In genomic region chr16:10867904-10868440, GRCm38 (mm10) we compare ENCODE assay signal across 10 mouse cellular contexts. TPM values are rescaled to one million over a fixed set of nuclear protein-coding genes. Genes with fewer than 3 reads are reported as not detected.
A peak's percentile ranks its signal among the peaks of the same experiment; 100 is the strongest.
DNase-seq lines count a peak whose midpoint lies in the region; ATAC-seq and TF ChIP-seq lines count a peak whose summit lies in the region.
"Had no signal": no experiment of that assay in that cellular context is flagged by ENCODE, and none has a peak within 500 bp of the region (broad histone marks: within the 10 kb centered on the region; RNA-seq: fewer than 3 reads in every experiment).

No protein-coding gene starts in this region.

- H3K9ac ChIP-seq in kidney, postnatal 0 days (ENCODE audit: low read depth, low read length) = no peak overlapping the region
- H3K9ac ChIP-seq: heart, embryonic 15.5 days had no signal

- no peaks in the 10 kb centered on the region for H3K27me3 ChIP-seq in kidney, postnatal 0 days (ENCODE audit: insufficient read depth, low read length)
- H3K27me3 ChIP-seq: Patski had no signal

- no peak overlapping the region for H3K4me3 ChIP-seq in cortical plate, adult 2 months (ENCODE audit: insufficient read depth, low read length)
- no peak overlapping the region for H3K4me3 ChIP-seq in kidney, postnatal 0 days (replicated peaks; ENCODE audit: low read depth, low read length)
- H3K4me3 ChIP-seq: heart, embryonic 15.5 days had no signal

- H3K9me3 ChIP-seq in kidney, postnatal 0 days (replicated peaks; ENCODE audit: low read length) = no peaks in the 10 kb centered on the region
- H3K9me3 ChIP-seq: heart, embryonic 15.5 days had no signal

- DNase-seq in cerebellum, adult 11 months = peak; percentile 67
- no peak for DNase-seq in cerebellum, adult 11-12 months
- DNase-seq in ovary, postnatal 36 days (ENCODE audit: low spot score) = peak; percentile 63
- DNase-seq in ovary, postnatal 10 days (ENCODE audit: low spot score) = no peak
- peak; percentile 49 for DNase-seq in kidney, postnatal 0 days (ENCODE audit: low spot score)
- peak; percentile 65 for DNase-seq in lung, postnatal 10 days
- peak; percentile 65 to 79 for DNase-seq in spleen, postnatal 10 days (ENCODE audit: low spot score in 2 of 2)

- TF ChIP-seq POLR2A in cortical plate, adult 2 months (IDR thresholded peaks at IDR 0.05; ENCODE audit: extremely low read depth, insufficient read depth, low read length) = no peak

- H3K36me3 ChIP-seq in kidney, postnatal 0 days (ENCODE audit: insufficient read depth, low read length) = no peaks in the 10 kb centered on the region
- H3K36me3 ChIP-seq: heart, embryonic 15.5 days had no signal

- no peak for ATAC-seq in kidney, postnatal 0 days (replicated peaks; ENCODE audit: low FRiP score, low read depth)
- ATAC-seq: Patski had no signal

- no peak overlapping the region for H3K27ac ChIP-seq in cortical plate, adult 2 months (ENCODE audit: insufficient read depth, low read length)
- H3K27ac ChIP-seq in kidney, postnatal 0 days = no peak overlapping the region
- H3K27ac ChIP-seq: heart, embryonic 15.5 days had no signal

- TF ChIP-seq CTCF in cortical plate, adult 2 months (IDR thresholded peaks at IDR 0.05; ENCODE audit: extremely low read depth, insufficient read depth, low read length) = peak; percentile 87
- TF ChIP-seq CTCF in kidney, postnatal 0 days (IDR thresholded peaks at IDR 0.05; ENCODE audit: low read depth) = peak; percentile 93

- no peaks in the 10 kb centered on the region for H3K4me1 ChIP-seq in cortical plate, adult 2 months (ENCODE audit: control insufficient read depth, insufficient read depth, low read length)
- H3K4me1 ChIP-seq in kidney, postnatal 0 days (replicated peaks; ENCODE audit: insufficient read depth, low read length) = no peaks in the 10 kb centered on the region

- WGBS in kidney, postnatal 0 days = 40% methylated on average over 11 of the region's 11 CpGs

- H3K4me2 ChIP-seq in kidney, postnatal 0 days (ENCODE audit: low read length) = no peak overlapping the region
- H3K4me2 ChIP-seq: heart, embryonic 15.5 days had no signal

RNA-seq across cellular contexts. Expression of gene Rmi2, which starts 33.1 kb away (rescaled TPM):
- polyA plus RNA-seq in cortical plate, adult 2 months (2012; rRNA removed) = 0.25 and 0.29 TPM in 2 replicates
- 1.6 and 2.5 TPM in 2 replicates for polyA plus RNA-seq in kidney, postnatal 0 days (2015; fragmentation: Nextera tagmentation; extraction: Ambion mirVana)

RNA-seq across cellular contexts. Expression of gene Gm11172, which starts 55.3 kb away (rescaled TPM):
- not detected in 2 replicates for polyA plus RNA-seq in cortical plate, adult 2 months (2012; rRNA removed)
- not detected in 2 replicates for polyA plus RNA-seq in kidney, postnatal 0 days (2015; fragmentation: Nextera tagmentation; extraction: Ambion mirVana)
- polyA plus RNA-seq: heart, embryonic 15.5 days; Patski had no signal

Comparison
In these comparisons a context has a peak if more than half of its experiments do, and no peak if none do; other contexts are left out.
1. DNase-seq: peak in cerebellum, adult 11 months (single experiment), ovary, postnatal 36 days (single experiment), kidney, postnatal 0 days (single experiment), lung, postnatal 10 days (single experiment) and spleen, postnatal 10 days (2 of 2); none in cerebellum, adult 11-12 months (single experiment) and ovary, postnatal 10 days (single experiment).